Comparison of ENCODE assay signal across 8 mouse cellular contexts in the genomic region with DNA sequence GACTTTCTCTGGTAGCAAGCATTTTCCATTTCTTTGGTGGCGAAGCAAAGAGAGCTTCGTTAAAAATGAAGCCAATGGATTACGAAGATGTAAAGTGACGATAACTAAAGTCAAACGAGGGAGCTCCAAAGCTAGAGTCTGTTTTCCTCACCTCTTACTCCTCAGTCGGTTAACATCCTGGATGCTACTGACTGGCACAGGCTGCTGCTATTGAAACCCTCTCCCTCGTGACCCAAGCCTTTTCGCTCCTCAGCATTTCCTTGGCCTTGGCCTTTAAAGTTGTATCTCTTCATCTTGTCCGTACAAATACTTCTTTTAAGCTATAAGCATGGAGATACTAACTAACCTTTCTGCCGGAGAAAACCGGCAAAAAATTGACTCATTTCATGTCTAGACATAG. TPM values are rescaled to one million over a fixed set of nuclear protein-coding genes. Genes with fewer than 3 reads are reported as not detected.
DNase-seq lines count a peak whose midpoint lies in the region; ATAC-seq and TF ChIP-seq lines count a peak whose summit lies in the region.

No protein-coding gene starts in this region.

- H3K27me3 ChIP-seq in heart, embryonic 13.5 days (replicated peaks) = no peaks in the 10 kb centered on the region
- H3K27me3 ChIP-seq in heart, postnatal 0 days (ENCODE audit: control insufficient read depth, insufficient read depth, low read length) = no peaks in the 10 kb centered on the region
- H3K27me3 ChIP-seq in limb, embryonic 13.5 days = no peaks in the 10 kb centered on the region

- no peak for TF ChIP-seq EP300 in heart, postnatal 0 days (IDR thresholded peaks at IDR 0.05; ENCODE audit: low read depth)

- H3K36me3 ChIP-seq in heart, embryonic 13.5 days = no peaks in the 10 kb centered on the region
- no peaks in the 10 kb centered on the region for H3K36me3 ChIP-seq in heart, postnatal 0 days (replicated peaks; ENCODE audit: control insufficient read depth, insufficient read depth, low read length)
- H3K36me3 ChIP-seq in limb, embryonic 13.5 days = no peaks in the 10 kb centered on the region

- no peak for TF ChIP-seq CTCF in cortical plate, adult 2 months (IDR thresholded peaks at IDR 0.05; ENCODE audit: extremely low read depth, insufficient read depth, low read length)
- no peak for TF ChIP-seq CTCF in heart, postnatal 0 days (IDR thresholded peaks at IDR 0.05; ENCODE audit: low read depth)

- no peak for ATAC-seq in heart, embryonic 13.5 days (ENCODE audit: extremely low read depth, insufficient number of reproducible peaks, low FRiP score, low TSS enrichment)
- no peak for ATAC-seq in heart, postnatal 0 days (ENCODE audit: insufficient read depth, low read depth)
- no peak for ATAC-seq in limb, embryonic 13.5 days (ENCODE audit: low FRiP score, low read depth)
- ATAC-seq in erythroblast, adult 5-6 weeks (replicated peaks; ENCODE audit: low FRiP score, poor library complexity, severe bottlenecking) = no peak

- TF ChIP-seq POLR2A in cortical plate, adult 2 months (IDR thresholded peaks at IDR 0.05; ENCODE audit: extremely low read depth, insufficient read depth, low read length) = no peak

- WGBS in heart, embryonic 13.5 days = 65% methylated on average over 11 of the region's 11 CpGs
- WGBS in heart, postnatal 0 days = 62% methylated on average over 11 of the region's 11 CpGs
- 60% methylated on average over 11 of the region's 11 CpGs for WGBS in limb, embryonic 13.5 days

- peaks cover 33% of the 10 kb centered on the region for H3K4me1 ChIP-seq in heart, embryonic 13.5 days
- H3K4me1 ChIP-seq in cortical plate, adult 2 months (ENCODE audit: control insufficient read depth, insufficient read depth, low read length) = no peaks in the 10 kb centered on the region; the same call in 1 of the 2 replicates
- peaks cover 19% of the 10 kb centered on the region; the same call in 1 of the 2 replicates for H3K4me1 ChIP-seq in heart, postnatal 0 days (ENCODE audit: control insufficient read depth, insufficient read depth)
- H3K4me1 ChIP-seq in limb, embryonic 13.5 days = peaks cover 31% of the 10 kb centered on the region

- no peaks in the 10 kb centered on the region for H3K9me3 ChIP-seq in heart, embryonic 13.5 days
- no peaks in the 10 kb centered on the region for H3K9me3 ChIP-seq in heart, postnatal 0 days (replicated peaks; ENCODE audit: control insufficient read depth, low read length)
- no peaks in the 10 kb centered on the region for H3K9me3 ChIP-seq in limb, embryonic 13.5 days

- H3K4me2 ChIP-seq in heart, embryonic 13.5 days = peak overlapping the region; percentile 92
- H3K4me2 ChIP-seq in heart, postnatal 0 days (ENCODE audit: low read depth, low read length) = peak overlapping the region; percentile 83
- H3K4me2 ChIP-seq in limb, embryonic 13.5 days (replicated peaks) = peak overlapping the region; percentile 77

- H3K27ac ChIP-seq in heart, embryonic 13.5 days (replicated peaks) = peak overlapping the region; percentile 85; the same call in 1 of the 2 replicates
- no peak overlapping the region for H3K27ac ChIP-seq in cortical plate, adult 2 months (ENCODE audit: insufficient read depth, low read length)
- H3K27ac ChIP-seq in heart, postnatal 0 days (ENCODE audit: low read depth) = no peak overlapping the region
- H3K27ac ChIP-seq in limb, embryonic 13.5 days = peak overlapping the region; percentile 35; the same call in 1 of the 2 replicates

- peak overlapping the region; percentile 99 for H3K9ac ChIP-seq in heart, embryonic 13.5 days
- H3K9ac ChIP-seq in heart, postnatal 0 days (replicated peaks; ENCODE audit: low read depth, low read length) = no peak overlapping the region
- peak overlapping the region; percentile 99; the same call in 1 of the 2 replicates for H3K9ac ChIP-seq in limb, embryonic 13.5 days

- DNase-seq in heart, postnatal 4 days = no peak
- no peak for DNase-seq in heart, postnatal 0 days (ENCODE audit: low spot score)
- DNase-seq in adrenal gland, postnatal 4 days (ENCODE audit: low spot score in 2 of 2) = no peak
- DNase-seq in testis, postnatal 14 days (ENCODE audit: low spot score) = no peak

- H3K4me3 ChIP-seq in heart, embryonic 13.5 days = peak overlapping the region; percentile 98
- H3K4me3 ChIP-seq in cortical plate, adult 2 months (ENCODE audit: insufficient read depth, low read length) = peak overlapping the region; percentile 80; the same call in 1 of the 2 replicates
- H3K4me3 ChIP-seq in heart, postnatal 0 days (ENCODE audit: low read depth, low read length) = no peak overlapping the region
- peak overlapping the region; percentile 93 for H3K4me3 ChIP-seq in limb, embryonic 13.5 days

RNA-seq across cellular contexts. Expression of a gene that starts 1.3 kb away (rescaled TPM):
- polyA plus RNA-seq in heart, embryonic 13.5 days (2015; fragmentation: Nextera tagmentation; extraction: Ambion mirVana) = 30.3 and 30.5 TPM in 2 replicates
- total RNA-seq in heart, postnatal 4 days (2021) = 10 to 100 TPM; 31.0 to 36.4 TPM
- polyA plus RNA-seq in cortical plate, adult 2 months (2012; rRNA removed) = 51.8 and 53.1 TPM in 2 replicates
- total RNA-seq in heart, postnatal 0 days (2014; rRNA removed; ENCODE audit: low replicate concordance) = 24.2 and 30.0 TPM in 2 replicates
- 21.0 and 23.3 TPM in 2 replicates for polyA plus RNA-seq in heart, postnatal 0 days (2015; fragmentation: Nextera tagmentation; extraction: Ambion mirVana)
- 56.8 and 57.2 TPM in 2 replicates for polyA plus RNA-seq in limb, embryonic 13.5 days (2015; fragmentation: Nextera tagmentation; extraction: Ambion mirVana)
- total RNA-seq in adrenal gland, postnatal 4 days (2021) = 10 to 100 TPM; 30.2 to 30.4 TPM
- total RNA-seq in erythroblast, adult 5-6 weeks (2015; ENCODE audit: low replicate concordance) = not detected in 2 replicates
- not detected in 2 replicates for total RNA-seq in erythroblast, adult 5-6 weeks (2017; ENCODE audit: low replicate concordance)

Comparison
In these comparisons a context has a peak if more than half of its experiments do, and no peak if none do; other contexts are left out.
1. H3K27ac ChIP-seq: peak in heart, embryonic 13.5 days (single experiment) and limb, embryonic 13.5 days (single experiment); none in cortical plate, adult 2 months (single experiment) and heart, postnatal 0 days (single experiment).
2. RNA of a gene that starts 1.3 kb away (total RNA-seq): 31.0 to 36.4 TPM in heart, postnatal 4 days, 30.2 to 30.4 TPM in adrenal gland, postnatal 4 days and 24.2 to 30.0 TPM in heart, postnatal 0 days; not detected in erythroblast, adult 5-6 weeks; every median in the first group is over 10 times any median in the second.
3. Peak in every context shown above with its lines, with median percentiles within 50 percentile points of each other: H3K4me2 ChIP-seq.